Mouse (Mus musculus) heart, embryonic 14.5 days (tissue): ENCODE measurements around the gene Ndufv2. TPM values are rescaled to one million over a fixed set of nuclear protein-coding genes. Genes with fewer than 3 reads are reported as not detected.
A peak's percentile ranks its signal among the peaks of the same experiment; 100 is the strongest.

Source experiments
- ATAC-seq: fragments of 200-750 bp; cut with Nextera tagmentation; 2 replicates; pipeline ENCODE4 v1.8.0; 2017; ENCODE audit warnings: low read depth, moderate TSS enrichment; ENCODE audit not compliant: insufficient number of reproducible peaks, insufficient read depth, low FRiP score
- H3K27ac ChIP-seq, 2 experiments: fragments of 200-500 bp in 1 of 2; fragments of 300-500 bp in 1 of 2; sonication (generic) in 1 of 2; replicated peaks in 1 of 2; 2 replicates each; pipeline ENCODE4 v1.5.1; 2012 to 2014; ENCODE audit warnings: low read depth in 2 of 2, low read length in 2 of 2, control low read depth in 1 of 2, mild to moderate bottlenecking in 1 of 2, mixed read lengths in 1 of 2; ENCODE audit not compliant: control insufficient read depth in 1 of 2, insufficient read depth in 1 of 2
- H3K27me3 ChIP-seq: fragments of 300-500 bp; sonication (generic); 2 replicates; pipeline ENCODE4 v1.6.1; 2014; ENCODE audit warnings: mild to moderate bottlenecking, low read length, control low read depth; ENCODE audit not compliant: control insufficient read depth, insufficient read depth
- H3K36me3 ChIP-seq: fragments of 300-500 bp; sonication (generic); 2 replicates; pipeline ENCODE4 v1.6.1; 2014; ENCODE audit warnings: mild to moderate bottlenecking, control low read depth, low read length, mixed read lengths; ENCODE audit not compliant: control insufficient read depth, insufficient read depth
- H3K4me1 ChIP-seq, 2 experiments: fragments of 200-500 bp in 1 of 2; fragments of 300-500 bp in 1 of 2; sonication (generic) in 1 of 2; 2 replicates each; pipeline ENCODE4 v1.6.1; 2012 to 2014; ENCODE audit warnings: low read length in 2 of 2, control low read depth in 1 of 2, mixed read lengths in 1 of 2; ENCODE audit not compliant: control insufficient read depth in 2 of 2, insufficient read depth in 2 of 2
- H3K4me2 ChIP-seq: fragments of 300-500 bp; sonication (generic); 2 replicates; pipeline ENCODE4 v1.6.1; 2014; ENCODE audit warnings: mild to moderate bottlenecking, low read length
- H3K4me3 ChIP-seq, 2 experiments: fragments of 200-500 bp in 1 of 2; fragments of 300-500 bp in 1 of 2; sonication (generic) in 1 of 2; 2 replicates each; pipeline ENCODE4 v1.5.1; 2012 to 2014; ENCODE audit warnings: low read length in 2 of 2, mild to moderate bottlenecking in 2 of 2, control low read depth in 1 of 2, low read depth in 1 of 2, moderate library complexity in 1 of 2; ENCODE audit not compliant: control insufficient read depth in 1 of 2, insufficient read depth in 1 of 2
- H3K9ac ChIP-seq: fragments of 300-500 bp; sonication (generic); 2 replicates; pipeline ENCODE4 v1.6.1; 2014; ENCODE audit warnings: mild to moderate bottlenecking, low read length
- H3K9me3 ChIP-seq: fragments of 300-500 bp; sonication (generic); 2 replicates; pipeline ENCODE4 v1.6.1; 2016; ENCODE audit warnings: low read length, control low read depth; ENCODE audit not compliant: control insufficient read depth
- WGBS: fragments of 180-500 bp; shearing (Covaris S2); extraction: QIAGEN DNeasy Blood & Tissue Kit; methylation state at CpG from one replicate; pipeline ENCODE4 v1.1.7; 2014; 5-methylcytosine and 5-hydroxymethylcytosine counted together
- polyA plus RNA-seq: library from polyadenylated mRNA; unstranded; fragments of >200 nt; fragmentation: Nextera tagmentation; extraction: Ambion mirVana; gene quantifications from 2 replicates; pipeline ENCODE4 v1.2.1, GENCODE M21; 2014

The Ndufv2 gene
- 713 and 726 TPM in 2 replicates for polyA plus RNA-seq

GRCm38 (mm10) chr17:66101380-66102330 is at the start of gene Ndufv2:
Gene Ndufv2, minus strand, starts transcription at chr17:66101559.
- under 1% methylated on average over 66 of the region's 67 CpGs for WGBS

GRCm38 (mm10) chr17:66131212-66131611 is 29.9 kb upstream of the Ndufv2 start:
- WGBS: 97% methylated on average over 4 of the region's 4 CpGs

More at GRCm38 (mm10) chr17:66101380-66102330, at the start of gene Ndufv2:
- peak; percentile 100 for ATAC-seq
- Histone ChIP-seq H3K27me3 (no peaks in the 10 kb centered on the region), H3K4me1 (peaks cover 0 to 12% of the 10 kb centered on the region in 2 experiments; a peak in 3 of 4 replicates), H3K4me2 (peak within 1 kb of the TSS; percentile 80), H3K27ac (peak within 1 kb of the TSS; percentile 91 to 92), H3K36me3 (0 out of 2 replicates have a peak, but pooled peaks cover 3% of the 10 kb centered on the region), H3K9ac (peak within 1 kb of the TSS; percentile 92), H3K4me3 (peak within 1 kb of the TSS; percentile 69 to 74), H3K9me3 (no peaks in the 10 kb centered on the region)

GRCm38 (mm10) chr17:66130371-66130770 is 29.0 kb upstream of the Ndufv2 start:
- peaks cover 11% of the 10 kb centered on the region; the same call in 1 of the 2 replicates for H3K9me3 ChIP-seq
- no peak overlapping the region for H3K27ac ChIP-seq
- no peak for ATAC-seq
- H3K27me3 ChIP-seq: no peaks in the 10 kb centered on the region
- no peak overlapping the region for H3K4me2 ChIP-seq
- no peak overlapping the region for H3K4me3 ChIP-seq
- 87% methylated on average over 9 of the region's 9 CpGs for WGBS
- no peak overlapping the region for H3K9ac ChIP-seq
- peaks cover 83% of the 10 kb centered on the region for H3K36me3 ChIP-seq
- 0 out of 4 replicates have a peak, but pooled peaks cover 0 to 2% of the 10 kb centered on the region in 2 experiments for H3K4me1 ChIP-seq

More at GRCm38 (mm10) chr17:66131212-66131611, 29.9 kb upstream of the Ndufv2 start:
- no peak overlapping the region for H3K9ac ChIP-seq
- H3K27me3 ChIP-seq: no peaks in the 10 kb centered on the region
- H3K36me3 ChIP-seq: peaks cover 89% of the 10 kb centered on the region
- H3K4me2 ChIP-seq: no peak overlapping the region
- no peak overlapping the region for H3K4me3 ChIP-seq
- ATAC-seq: no peak
- no peak overlapping the region for H3K27ac ChIP-seq
- H3K4me1 ChIP-seq: no peaks in the 10 kb centered on the region
- peaks cover 11% of the 10 kb centered on the region; the same call in 1 of the 2 replicates for H3K9me3 ChIP-seq

GRCm38 (mm10) chr17:66125211-66125610 is 23.9 kb upstream of the Ndufv2 start:
- ATAC-seq: no peak
- Histone ChIP-seq H3K4me3 (no peak overlapping the region), H3K36me3 (peaks cover 32% of the 10 kb centered on the region), H3K27me3 (no peaks in the 10 kb centered on the region), H3K4me1 (peaks cover 2 to 13% of the 10 kb centered on the region in 2 experiments; a peak in 2 of 4 replicates), H3K27ac (no peak overlapping the region), H3K9ac (peak overlapping the region; percentile 81; the same call in 1 of the 2 replicates), H3K9me3 (no peaks in the 10 kb centered on the region), H3K4me2 (0 out of 2 replicates have a peak overlapping the region, but pooled peaks have one; percentile 87)
- WGBS: 51% methylated on average over 5 of the region's 5 CpGs

- Histone ChIP-seq H3K27ac (peak overlapping the region; percentile 87 to 94), H3K4me3 (peak overlapping the region; percentile 88 to 97), H3K4me2 (peak overlapping the region; percentile 87), H3K9ac (peak overlapping the region; percentile 81), H3K36me3 (peaks cover 36% of the 10 kb centered on the region), H3K4me1 (peaks cover 2 to 13% of the 10 kb centered on the region in 2 experiments; a peak in 2 of 4 replicates), H3K9me3 (no peaks in the 10 kb centered on the region), H3K27me3 (no peaks in the 10 kb centered on the region)
- peak; percentile 29; the same call in 1 of the 2 replicates for ATAC-seq
- under 1% methylated on average over 20 of the region's 20 CpGs for WGBS
These were observed 22.7 kb upstream of the Ndufv2 start for GRCm38 (mm10) chr17:66123816-66124610.

- no peaks in the 10 kb centered on the region for H3K27me3 ChIP-seq
- 6% methylated on average over 45 of the region's 45 CpGs for WGBS
- peak within 1 kb of the TSS; percentile 88 to 97 for H3K4me3 ChIP-seq
- peak within 1 kb of the TSS; percentile 87 to 94 for H3K27ac ChIP-seq
- peaks cover 2 to 13% of the 10 kb centered on the region in 2 experiments; a peak in 2 of 4 replicates for H3K4me1 ChIP-seq
- peak; percentile 79 for ATAC-seq
- H3K9me3 ChIP-seq: no peaks in the 10 kb centered on the region
- H3K4me2 ChIP-seq: peak within 1 kb of the TSS; percentile 87
- H3K9ac ChIP-seq: peak within 1 kb of the TSS; percentile 81
- H3K36me3 ChIP-seq: peaks cover 40% of the 10 kb centered on the region
These were observed 21.9 kb upstream of the Ndufv2 start, which contains the start of gene Ddx11 for GRCm38 (mm10) chr17:66123066-66123815. Gene Ddx11, plus strand, starts transcription at chr17:66123520.
